Mouse (Mus musculus): ENCODE data around the gene Lfng. TPM values are rescaled to one million over a fixed set of nuclear protein-coding genes. Genes with fewer than 3 reads are reported as not detected.
A peak's percentile ranks its signal among the peaks of the same experiment; 100 is the strongest.

Gene Lfng
- polyA plus RNA-seq, 1 experiment from 2014 or later, result 38.9 TPM

GRCm38 (mm10) chr5:140641254-140641928, 34.3 kb downstream of the Lfng start:
- Histone ChIP-seq H3K9ac (replicated peaks; ENCODE audit: low read length) (peak overlapping the region; percentile 32; the same call in 1 of the 2 replicates), H3K4me2 (replicated peaks; ENCODE audit: low read depth, low read length) (no peak overlapping the region), H3K4me3 (ENCODE audit: low read length) (no peak overlapping the region), H3K4me1 (ENCODE audit: insufficient read depth, low read length) (peaks cover 35% of the 10 kb centered on the region), H3K27me3 (ENCODE audit: insufficient read depth, low read length) (no peaks in the 10 kb centered on the region), H3K9me3 (ENCODE audit: low read length) (no peaks in the 10 kb centered on the region), H3K27ac (ENCODE audit: low read length) (peak overlapping the region; percentile 47), H3K36me3 (ENCODE audit: insufficient read depth, low read length) (peaks cover 15% of the 10 kb centered on the region)
- WGBS, result 52% methylated on average over 10 of the region's 10 CpGs
- peak; percentile 25; the same call in 1 of the 2 replicates for ATAC-seq (ENCODE audit: low FRiP score, low TSS enrichment)

GRCm38 (mm10) chr5:140642076-140642475, 35.0 kb downstream of the Lfng start:
- Histone ChIP-seq H3K4me3 (ENCODE audit: low read length) (no peak overlapping the region), H3K9ac (replicated peaks; ENCODE audit: low read length) (no peak overlapping the region), H3K9me3 (ENCODE audit: low read length) (no peaks in the 10 kb centered on the region), H3K27ac (ENCODE audit: low read length) (no peak overlapping the region; the same call in 1 of the 2 replicates), H3K36me3 (ENCODE audit: insufficient read depth, low read length) (peaks cover 12% of the 10 kb centered on the region), H3K27me3 (ENCODE audit: insufficient read depth, low read length) (no peaks in the 10 kb centered on the region), H3K4me2 (replicated peaks; ENCODE audit: low read depth, low read length) (no peak overlapping the region), H3K4me1 (ENCODE audit: insufficient read depth, low read length) (peaks cover 41% of the 10 kb centered on the region)
- no peak for ATAC-seq (ENCODE audit: low FRiP score, low TSS enrichment)
- WGBS, result 75% methylated on average over 3 of the region's 3 CpGs

GRCm38 (mm10) chr5:140644263-140644662, 37.1 kb downstream of the Lfng start:
- WGBS, result 92% methylated on average over 6 of the region's 6 CpGs
- Histone ChIP-seq H3K27ac (ENCODE audit: low read length) (no peak overlapping the region), H3K27me3 (ENCODE audit: insufficient read depth, low read length) (no peaks in the 10 kb centered on the region), H3K9me3 (ENCODE audit: low read length) (no peaks in the 10 kb centered on the region), H3K4me3 (ENCODE audit: low read length) (no peak overlapping the region), H3K36me3 (ENCODE audit: insufficient read depth, low read length) (peaks cover 8% of the 10 kb centered on the region), H3K4me2 (replicated peaks; ENCODE audit: low read depth, low read length) (no peak overlapping the region), H3K4me1 (ENCODE audit: insufficient read depth, low read length) (peaks cover 54% of the 10 kb centered on the region), H3K9ac (replicated peaks; ENCODE audit: low read length) (no peak overlapping the region)
- ATAC-seq (ENCODE audit: low FRiP score, low TSS enrichment), result no peak

GRCm38 (mm10) chr5:140644702-140645201, 37.6 kb downstream of the Lfng start:
- WGBS, result 74% methylated on average over 15 of the region's 15 CpGs
- Histone ChIP-seq H3K4me1 (ENCODE audit: insufficient read depth, low read length) (peaks cover 58% of the 10 kb centered on the region), H3K4me3 (ENCODE audit: low read length) (no peak overlapping the region), H3K36me3 (ENCODE audit: insufficient read depth, low read length) (peaks cover 8% of the 10 kb centered on the region), H3K27ac (ENCODE audit: low read length) (no peak overlapping the region), H3K9ac (replicated peaks; ENCODE audit: low read length) (no peak overlapping the region), H3K4me2 (replicated peaks; ENCODE audit: low read depth, low read length) (no peak overlapping the region), H3K9me3 (ENCODE audit: low read length) (no peaks in the 10 kb centered on the region), H3K27me3 (ENCODE audit: insufficient read depth, low read length) (no peaks in the 10 kb centered on the region)
- ATAC-seq (ENCODE audit: low FRiP score, low TSS enrichment), result no peak

- Histone ChIP-seq H3K27ac (ENCODE audit: low read length) (no peak overlapping the region), H3K4me3 (ENCODE audit: low read length) (no peak overlapping the region), H3K4me1 (ENCODE audit: insufficient read depth, low read length) (peaks cover 62% of the 10 kb centered on the region), H3K27me3 (ENCODE audit: insufficient read depth, low read length) (no peaks in the 10 kb centered on the region), H3K36me3 (ENCODE audit: insufficient read depth, low read length) (peaks cover 8% of the 10 kb centered on the region), H3K9ac (replicated peaks; ENCODE audit: low read length) (no peak overlapping the region), H3K4me2 (replicated peaks; ENCODE audit: low read depth, low read length) (no peak overlapping the region), H3K9me3 (ENCODE audit: low read length) (no peaks in the 10 kb centered on the region)
- no peak for ATAC-seq (ENCODE audit: low FRiP score, low TSS enrichment)
- WGBS, result 89% methylated on average over 4 of the region's 4 CpGs
These were observed 38.3 kb downstream of the Lfng start for GRCm38 (mm10) chr5:140645454-140645853.

GRCm38 (mm10) chr5:140646171-140646570, 39.1 kb downstream of the Lfng start:
- Histone ChIP-seq H3K4me3 (ENCODE audit: low read length) (no peak overlapping the region), H3K4me2 (replicated peaks; ENCODE audit: low read depth, low read length) (peak overlapping the region; percentile 75; the same call in 1 of the 2 replicates), H3K27ac (ENCODE audit: low read length) (no peak overlapping the region), H3K4me1 (ENCODE audit: insufficient read depth, low read length) (peaks cover 58% of the 10 kb centered on the region), H3K9ac (replicated peaks; ENCODE audit: low read length) (no peak overlapping the region), H3K27me3 (ENCODE audit: insufficient read depth, low read length) (no peaks in the 10 kb centered on the region), H3K36me3 (ENCODE audit: insufficient read depth, low read length) (peaks cover 8% of the 10 kb centered on the region), H3K9me3 (ENCODE audit: low read length) (no peaks in the 10 kb centered on the region)
- no peak for ATAC-seq (ENCODE audit: low FRiP score, low TSS enrichment)
- 88% methylated on average over 6 of the region's 6 CpGs for WGBS

- Histone ChIP-seq H3K4me1 (ENCODE audit: insufficient read depth, low read length) (peaks cover 49% of the 10 kb centered on the region), H3K9ac (replicated peaks; ENCODE audit: low read length) (peak overlapping the region; percentile 96), H3K9me3 (ENCODE audit: low read length) (no peaks in the 10 kb centered on the region), H3K27ac (ENCODE audit: low read length) (peak overlapping the region; percentile 81), H3K27me3 (ENCODE audit: insufficient read depth, low read length) (no peaks in the 10 kb centered on the region), H3K4me2 (replicated peaks; ENCODE audit: low read depth, low read length) (peak overlapping the region; percentile 75), H3K36me3 (ENCODE audit: insufficient read depth, low read length) (peaks cover 8% of the 10 kb centered on the region), H3K4me3 (ENCODE audit: low read length) (peak overlapping the region; percentile 88)
- 49% methylated on average over 13 of the region's 13 CpGs for WGBS
- ATAC-seq (ENCODE audit: low FRiP score, low TSS enrichment), result no peak
These were observed 40.1 kb downstream of the Lfng start for GRCm38 (mm10) chr5:140647031-140647760.

- Histone ChIP-seq H3K4me2 (replicated peaks; ENCODE audit: low read depth, low read length) (peak overlapping the region; percentile 75), H3K4me3 (ENCODE audit: low read length) (peak overlapping the region; percentile 88), H3K4me1 (ENCODE audit: insufficient read depth, low read length) (peaks cover 43% of the 10 kb centered on the region), H3K9me3 (ENCODE audit: low read length) (no peaks in the 10 kb centered on the region), H3K9ac (replicated peaks; ENCODE audit: low read length) (peak overlapping the region; percentile 96), H3K27ac (ENCODE audit: low read length) (peak overlapping the region; percentile 81), H3K36me3 (ENCODE audit: insufficient read depth, low read length) (peaks cover 8% of the 10 kb centered on the region), H3K27me3 (ENCODE audit: insufficient read depth, low read length) (no peaks in the 10 kb centered on the region)
- WGBS, result under 1% methylated on average over 13 of the region's 13 CpGs
- peak; percentile 25 for ATAC-seq (ENCODE audit: low FRiP score, low TSS enrichment)
These were observed 40.9 kb downstream of the Lfng start for GRCm38 (mm10) chr5:140647821-140648518.

- no peak; the same call in 1 of the 2 replicates for ATAC-seq (ENCODE audit: low FRiP score, low TSS enrichment)
- Histone ChIP-seq H3K9ac (replicated peaks; ENCODE audit: low read length) (peak within 1 kb of the TSS; percentile 96), H3K9me3 (ENCODE audit: low read length) (no peaks in the 10 kb centered on the region), H3K36me3 (ENCODE audit: insufficient read depth, low read length) (peaks cover 8% of the 10 kb centered on the region), H3K27ac (ENCODE audit: low read length) (peak within 1 kb of the TSS; percentile 81), H3K27me3 (ENCODE audit: insufficient read depth, low read length) (no peaks in the 10 kb centered on the region), H3K4me3 (ENCODE audit: low read length) (peak within 1 kb of the TSS; percentile 88), H3K4me1 (ENCODE audit: insufficient read depth, low read length) (peaks cover 43% of the 10 kb centered on the region), H3K4me2 (replicated peaks; ENCODE audit: low read depth, low read length) (peak within 1 kb of the TSS; percentile 75)
- 0% methylated on average over 35 of the region's 62 CpGs for WGBS
These were observed 41.5 kb downstream of the Lfng start, which contains the start of gene Ttyh3 for GRCm38 (mm10) chr5:140648519-140649100. Ttyh3 (minus strand) TSS chr5:140649031.
